Mouse (Mus musculus): ENCODE results near the gene Lat. TPM values are rescaled to one million over a fixed set of nuclear protein-coding genes. Genes with fewer than 3 reads are reported as not detected.

The Lat gene
- total RNA-seq (2014; rRNA removed) (0.42 TPM in 1 of 2 replicates, not detected in the other), polyA plus RNA-seq (2015; fragmentation: Nextera tagmentation; extraction: Ambion mirVana) (0.39 and 0.69 TPM in 2 replicates)

DNA sequence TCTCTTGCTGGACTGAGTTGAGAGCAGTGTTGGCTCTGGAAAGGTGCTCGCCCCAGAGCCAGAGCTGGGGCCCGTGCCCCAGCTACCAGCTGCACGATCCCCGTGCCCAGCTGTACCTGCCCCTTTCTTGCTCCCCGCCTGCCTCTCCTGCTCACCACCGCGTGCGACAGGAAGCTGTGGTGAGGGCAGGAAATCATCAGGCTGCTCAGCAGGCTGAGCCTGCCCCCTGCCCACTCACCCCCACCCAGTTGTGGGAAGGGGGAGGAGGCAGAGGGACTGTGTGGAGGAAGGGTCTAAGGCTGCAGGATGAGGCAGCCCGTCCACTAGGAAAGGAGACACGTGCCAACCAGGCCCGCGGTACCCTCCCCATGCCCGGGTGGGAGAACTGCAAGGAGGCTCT lies at the start of gene Lat:
Gene Lat (minus strand): TSS at position 178 of the 400 bp plus-strand sequence.
- no peak within 1 kb of the TSS for H3K4me2 ChIP-seq (ENCODE audit: low read depth, low read length, poor library complexity, severe bottlenecking)
- no peak for ATAC-seq (ENCODE audit: low FRiP score)
- no peaks in the 10 kb centered on the region for H3K27me3 ChIP-seq (ENCODE audit: insufficient read depth, low read length)
- no peak within 1 kb of the TSS for H3K27ac ChIP-seq (ENCODE audit: low read depth, low read length)
- no peak for TF ChIP-seq CTCF (IDR thresholded peaks at IDR 0.05)
- DNase-seq (ENCODE audit: low spot score) = no peak
- no peak within 1 kb of the TSS for H3K9ac ChIP-seq (replicated peaks; ENCODE audit: low read length, poor library complexity, severe bottlenecking)
- H3K9me3 ChIP-seq (ENCODE audit: low read length) = no peaks in the 10 kb centered on the region
- no peak within 1 kb of the TSS for H3K4me3 ChIP-seq (ENCODE audit: low read depth, low read length)
- 86% methylated on average over 13 of the region's 13 CpGs for WGBS
- peaks cover 47% of the 10 kb centered on the region for H3K36me3 ChIP-seq (ENCODE audit: insufficient read depth, low read length)
- no peaks in the 10 kb centered on the region for H3K4me1 ChIP-seq (ENCODE audit: insufficient read depth, low read length)

GRCm38 (mm10) chr7:126418496-126418895 lies 49.1 kb upstream of the Lat start:
- Histone ChIP-seq H3K36me3 (ENCODE audit: insufficient read depth, low read length) (no peaks in the 10 kb centered on the region), H3K4me2 (ENCODE audit: low read depth, low read length, poor library complexity, severe bottlenecking) (no peak overlapping the region), H3K27ac (ENCODE audit: low read depth, low read length) (no peak overlapping the region), H3K4me1 (ENCODE audit: insufficient read depth, low read length) (no peaks in the 10 kb centered on the region), H3K9ac (replicated peaks; ENCODE audit: low read length, poor library complexity, severe bottlenecking) (no peak overlapping the region), H3K9me3 (ENCODE audit: low read length) (no peaks in the 10 kb centered on the region), H3K4me3 (ENCODE audit: low read depth, low read length) (no peak overlapping the region), H3K27me3 (ENCODE audit: insufficient read depth, low read length) (no peaks in the 10 kb centered on the region)
- 68% methylated on average over 3 of the region's 3 CpGs for WGBS
- DNase-seq (ENCODE audit: low spot score) (no peak), ATAC-seq (ENCODE audit: low FRiP score) (no peak)
- no peak for TF ChIP-seq CTCF (IDR thresholded peaks at IDR 0.05)

- DNase-seq (ENCODE audit: low spot score) (no peak), ATAC-seq (ENCODE audit: low FRiP score) (no peak)
- Histone ChIP-seq H3K4me1 (ENCODE audit: insufficient read depth, low read length) (no peaks in the 10 kb centered on the region), H3K27ac (ENCODE audit: low read depth, low read length) (no peak overlapping the region), H3K4me3 (ENCODE audit: low read depth, low read length) (no peak overlapping the region), H3K4me2 (ENCODE audit: low read depth, low read length, poor library complexity, severe bottlenecking) (no peak overlapping the region), H3K27me3 (ENCODE audit: insufficient read depth, low read length) (no peaks in the 10 kb centered on the region), H3K9ac (replicated peaks; ENCODE audit: low read length, poor library complexity, severe bottlenecking) (no peak overlapping the region), H3K36me3 (ENCODE audit: insufficient read depth, low read length) (no peaks in the 10 kb centered on the region), H3K9me3 (ENCODE audit: low read length) (no peaks in the 10 kb centered on the region)
- 76% methylated on average over 4 of the region's 4 CpGs for WGBS
- no peak for TF ChIP-seq CTCF (IDR thresholded peaks at IDR 0.05)
Observed at GRCm38 (mm10) chr7:126417606-126418005, 48.2 kb upstream of the Lat start.

DNA sequence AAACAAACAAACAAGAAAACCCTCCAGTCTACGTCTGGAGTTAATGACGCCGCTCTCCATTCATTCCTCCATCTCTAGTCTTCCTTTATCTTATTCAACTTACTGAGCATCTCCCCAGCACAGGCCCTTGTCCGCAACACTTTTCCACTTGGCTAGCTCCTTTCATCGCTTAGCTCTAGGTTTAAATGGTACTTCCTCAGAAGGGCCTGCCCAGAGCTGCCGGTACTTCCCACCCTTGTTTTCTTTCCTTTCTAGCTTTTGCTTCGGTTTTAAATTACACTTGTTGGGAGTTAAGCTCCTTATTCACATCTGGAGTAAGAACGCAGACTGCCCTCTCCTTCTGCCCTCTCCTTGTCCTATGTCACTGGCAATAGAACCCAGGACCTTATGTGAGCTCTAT lies 47.7 kb upstream of the Lat start:
- ATAC-seq (ENCODE audit: low FRiP score) (no peak), DNase-seq (ENCODE audit: low spot score) (no peak)
- TF ChIP-seq CTCF (IDR thresholded peaks at IDR 0.05) = no peak
- Histone ChIP-seq H3K27ac (ENCODE audit: low read depth, low read length) (no peak overlapping the region), H3K27me3 (ENCODE audit: insufficient read depth, low read length) (no peaks in the 10 kb centered on the region), H3K4me1 (ENCODE audit: insufficient read depth, low read length) (no peaks in the 10 kb centered on the region), H3K4me2 (ENCODE audit: low read depth, low read length, poor library complexity, severe bottlenecking) (no peak overlapping the region), H3K36me3 (ENCODE audit: insufficient read depth, low read length) (no peaks in the 10 kb centered on the region), H3K4me3 (ENCODE audit: low read depth, low read length) (no peak overlapping the region), H3K9me3 (ENCODE audit: low read length) (no peaks in the 10 kb centered on the region), H3K9ac (replicated peaks; ENCODE audit: low read length, poor library complexity, severe bottlenecking) (no peak overlapping the region)
- WGBS = 13% methylated on average over 8 of the region's 8 CpGs

DNA sequence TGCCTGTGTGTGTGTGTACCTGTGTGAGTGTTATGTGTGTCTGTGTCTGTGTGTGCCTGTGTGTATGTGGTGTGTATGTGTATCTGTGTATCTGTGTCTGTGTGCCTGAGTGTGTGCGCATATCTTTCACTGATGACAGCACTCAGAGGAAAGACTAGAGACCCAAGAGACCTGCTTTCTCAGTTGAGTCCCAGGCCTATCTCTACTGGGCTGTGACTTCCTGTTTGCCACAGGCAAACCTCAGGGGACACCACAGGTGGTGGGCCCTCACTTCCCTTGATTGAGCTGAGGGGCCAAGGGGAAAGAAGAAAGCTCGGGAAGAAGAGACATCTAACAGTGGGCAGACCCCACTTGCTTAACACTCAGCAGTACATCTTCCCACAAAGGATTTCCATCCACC lies 47.2 kb upstream of the Lat start:
- H3K4me3 ChIP-seq (ENCODE audit: low read depth, low read length) = no peak overlapping the region
- no peaks in the 10 kb centered on the region for H3K27me3 ChIP-seq (ENCODE audit: insufficient read depth, low read length)
- no peaks in the 10 kb centered on the region for H3K4me1 ChIP-seq (ENCODE audit: insufficient read depth, low read length)
- no peak overlapping the region for H3K27ac ChIP-seq (ENCODE audit: low read depth, low read length)
- no peaks in the 10 kb centered on the region for H3K36me3 ChIP-seq (ENCODE audit: insufficient read depth, low read length)
- H3K9me3 ChIP-seq (ENCODE audit: low read length) = no peaks in the 10 kb centered on the region
- H3K9ac ChIP-seq (replicated peaks; ENCODE audit: low read length, poor library complexity, severe bottlenecking) = no peak overlapping the region
- 53% methylated on average over 2 of the region's 2 CpGs for WGBS
- no peak overlapping the region for H3K4me2 ChIP-seq (ENCODE audit: low read depth, low read length, poor library complexity, severe bottlenecking)
- DNase-seq (ENCODE audit: low spot score) (no peak), ATAC-seq (ENCODE audit: low FRiP score) (no peak)
- TF ChIP-seq CTCF (IDR thresholded peaks at IDR 0.05) = no peak

- Histone ChIP-seq H3K27ac (ENCODE audit: low read depth, low read length) (no peak within 1 kb of the TSS), H3K9me3 (ENCODE audit: low read length) (no peaks in the 10 kb centered on the region), H3K4me2 (ENCODE audit: low read depth, low read length, poor library complexity, severe bottlenecking) (no peak within 1 kb of the TSS), H3K36me3 (ENCODE audit: insufficient read depth, low read length) (no peaks in the 10 kb centered on the region), H3K4me1 (ENCODE audit: insufficient read depth, low read length) (no peaks in the 10 kb centered on the region), H3K4me3 (ENCODE audit: low read depth, low read length) (no peak within 1 kb of the TSS), H3K9ac (replicated peaks; ENCODE audit: low read length, poor library complexity, severe bottlenecking) (no peak within 1 kb of the TSS), H3K27me3 (ENCODE audit: insufficient read depth, low read length) (no peaks in the 10 kb centered on the region)
- no peak for TF ChIP-seq CTCF (IDR thresholded peaks at IDR 0.05)
- ATAC-seq (ENCODE audit: low FRiP score) = no peak
- DNase-seq (ENCODE audit: low spot score) = no peak
- WGBS = 92% methylated on average over 6 of the region's 6 CpGs
Observed at GRCm38 (mm10) chr7:126414725-126415124, 45.4 kb upstream of the Lat start, which contains the start of gene Cd19. TSS of gene Cd19 (minus strand) at chr7:126414889.
